Mouse (Mus musculus): ENCODE data around the gene Gm2916.
"Not testable (repeated sequence)": the region's sequence is repeated elsewhere in the genome, so short reads cannot be mapped to it uniquely, and the experiment has no call there.

The Gm2916 gene

GRCm38 (mm10) chr14:3883872-3884271 lies at the start of gene Gm2916:
Gene Gm2916 (plus strand): TSS chr14:3884172.
- DNase-seq (ENCODE audit: low read depth, low spot score), result not testable (repeated sequence)

- not testable (repeated sequence) for DNase-seq (ENCODE audit: low read depth, low spot score)
Observed at GRCm38 (mm10) chr14:3845945-3846344, 38.0 kb upstream of the Gm2916 start, which contains the start of gene Gm3033. Gene Gm3033 (plus strand): TSS chr14:3846245.

GRCm38 (mm10) chr14:3931456-3931855 lies 47.5 kb downstream of the Gm2916 start, which contains the start of gene Gm3029:
Gene Gm3029 (plus strand): TSS chr14:3931756.
- not testable (repeated sequence) for DNase-seq (ENCODE audit: low read depth, low spot score)

GRCm38 (mm10) chr14:3963247-3963646 lies 79.3 kb downstream of the Gm2916 start, which contains the start of gene Gm3095:
Gene Gm3095 (plus strand): TSS chr14:3963547.
- DNase-seq (ENCODE audit: low read depth, low spot score), result not testable (repeated sequence)
